Mouse (Mus musculus) heart, adult 9 months (tissue): ENCODE results near the gene Gm11034.
A peak's percentile ranks its signal among the peaks of the same experiment; 100 is the strongest.

ENCODE experiments used
- DNase-seq, 2 experiments: peaks; one replicate each; pipeline ENCODE4 v3.0.0; 2022; ENCODE audit warnings: low spot score in 2 of 2

The Gm11034 gene

DNA sequence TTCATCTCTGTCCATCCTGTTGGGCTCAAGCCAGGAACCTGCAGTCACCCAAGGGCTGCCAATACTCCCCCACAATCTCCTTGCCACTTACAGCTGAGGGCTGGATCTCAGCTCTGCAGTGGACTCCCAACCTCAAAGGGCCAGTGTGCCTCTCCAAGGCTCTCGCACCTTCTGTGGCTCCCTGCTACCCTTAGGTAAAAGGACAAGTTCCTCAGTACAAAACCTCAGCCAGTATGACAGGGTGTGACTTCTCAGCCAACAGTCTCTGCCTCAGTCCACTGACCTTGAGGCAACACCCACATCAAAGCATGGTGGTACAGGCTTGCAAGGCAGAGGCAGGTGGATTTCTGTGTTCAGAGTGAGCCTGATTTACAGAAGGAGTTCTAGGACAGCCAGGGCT is 1.6 kb downstream of the Gm11034 start:
- no peak for DNase-seq

DNA sequence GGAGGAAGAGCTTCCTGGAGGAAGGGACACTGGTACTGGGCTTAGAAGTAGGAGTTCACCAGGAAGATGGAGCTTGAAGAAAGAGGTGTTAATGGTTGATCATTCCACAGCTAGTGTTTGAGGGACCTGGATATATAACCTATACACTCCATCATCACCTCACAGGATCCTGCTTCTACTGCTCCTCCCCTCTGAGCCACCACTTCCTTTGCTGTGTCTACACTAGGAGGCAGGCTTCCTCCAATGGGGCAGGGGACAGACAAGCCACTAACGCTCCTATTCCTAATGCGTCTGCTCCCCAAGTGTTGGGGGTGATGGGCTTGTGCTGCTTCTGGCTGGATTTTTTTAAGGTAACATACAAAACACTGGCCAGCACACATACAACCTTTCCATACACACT is 2.7 kb downstream of the Gm11034 start:
- DNase-seq, result no peak

DNA sequence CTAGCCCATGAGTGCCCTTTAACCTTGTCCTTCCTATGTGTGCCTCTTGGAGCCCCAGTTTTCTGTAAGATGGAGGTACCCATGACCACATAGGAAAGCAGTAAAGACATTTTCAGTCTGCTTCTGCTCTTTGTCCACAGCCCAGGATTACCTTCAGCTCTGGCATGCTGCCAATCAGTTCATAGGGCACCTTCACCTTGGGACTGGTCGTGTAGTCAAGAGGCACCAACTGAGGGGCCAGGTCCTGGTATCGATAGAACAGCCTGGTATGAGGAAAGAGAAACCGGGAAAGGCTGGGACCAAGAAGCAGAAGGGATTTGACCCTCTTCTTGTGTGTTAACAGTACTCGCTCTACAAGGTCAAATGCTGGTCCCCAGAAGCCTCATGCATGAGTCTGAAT is 3.2 kb downstream of the Gm11034 start:
- no peak for DNase-seq

DNA sequence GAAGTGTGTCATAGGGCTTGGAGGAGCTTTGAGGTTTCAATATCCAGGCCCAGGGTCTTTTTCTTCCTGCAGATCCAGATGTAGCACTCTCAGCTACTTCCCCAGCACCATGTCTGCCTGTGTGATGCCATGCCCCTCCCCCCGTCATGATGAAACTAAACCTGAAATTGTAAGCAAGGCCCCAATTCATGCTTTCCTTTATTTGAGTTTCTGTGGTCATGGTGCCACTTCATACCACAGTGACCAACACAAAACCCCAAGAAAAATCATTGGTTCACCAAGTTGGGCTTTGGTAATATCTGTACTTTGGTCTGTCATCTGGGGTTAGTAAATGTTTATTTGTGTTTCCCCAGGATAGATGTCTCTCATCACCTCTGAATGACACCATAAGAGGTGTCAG is 4.9 kb downstream of the Gm11034 start:
- no peak for DNase-seq

DNA sequence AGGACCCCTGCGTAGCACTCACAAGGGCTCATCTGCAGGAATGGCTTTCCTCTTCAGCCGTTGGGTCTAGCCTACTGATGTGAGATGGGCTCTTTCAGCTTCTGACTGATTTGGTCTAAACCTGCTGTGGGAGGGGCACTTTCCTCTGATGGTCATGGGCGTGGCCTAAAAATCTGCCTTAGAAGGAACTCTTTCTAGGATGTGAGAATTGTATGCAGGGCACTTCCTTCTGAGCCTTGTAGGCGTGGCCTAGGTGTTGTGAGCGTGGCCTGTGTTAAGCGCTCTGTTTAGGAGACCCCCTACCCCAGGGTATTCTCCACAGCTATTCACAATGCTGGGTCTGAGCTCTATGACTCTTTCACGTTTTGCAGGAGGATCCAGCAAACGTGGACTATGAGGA is 15.4 kb downstream of the Gm11034 start:
- no peak for DNase-seq

DNA sequence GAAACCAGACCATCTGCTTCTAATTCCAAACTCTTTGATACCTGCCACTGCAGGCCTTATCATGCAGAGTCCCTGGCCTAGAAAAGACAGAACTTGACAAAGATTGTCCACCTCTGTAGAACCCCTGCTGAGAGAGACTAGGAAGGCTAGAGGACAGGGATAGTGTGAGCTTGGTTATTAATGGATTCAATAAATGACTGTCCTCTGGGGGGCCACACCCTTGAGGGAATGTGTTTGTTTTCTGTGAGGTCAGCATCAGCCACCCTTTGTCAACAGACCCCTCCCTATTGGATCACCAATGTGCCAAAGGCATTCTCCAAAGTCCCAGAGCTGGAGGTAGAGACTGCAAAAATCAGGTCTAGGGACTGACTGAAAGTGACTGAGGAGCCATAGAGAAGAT is 21.4 kb downstream of the Gm11034 start:
- no peak for DNase-seq

DNA sequence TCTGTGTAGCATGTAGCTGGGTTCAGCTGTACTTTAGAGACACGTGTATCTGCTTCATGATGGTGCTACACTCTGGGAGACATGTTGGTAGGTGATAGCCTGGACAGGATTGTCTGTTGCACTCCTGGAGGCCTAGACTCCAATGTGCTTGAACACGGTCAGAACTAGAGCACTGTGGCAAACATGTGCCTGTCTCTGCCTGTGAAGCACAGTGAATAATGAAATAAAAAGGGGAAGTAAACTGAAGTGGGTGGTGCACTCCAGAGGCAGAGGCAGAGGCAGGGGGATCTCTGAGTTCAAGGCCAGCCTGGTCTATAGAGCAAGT is 23.3 kb downstream of the Gm11034 start:
- DNase-seq, result no peak

DNA sequence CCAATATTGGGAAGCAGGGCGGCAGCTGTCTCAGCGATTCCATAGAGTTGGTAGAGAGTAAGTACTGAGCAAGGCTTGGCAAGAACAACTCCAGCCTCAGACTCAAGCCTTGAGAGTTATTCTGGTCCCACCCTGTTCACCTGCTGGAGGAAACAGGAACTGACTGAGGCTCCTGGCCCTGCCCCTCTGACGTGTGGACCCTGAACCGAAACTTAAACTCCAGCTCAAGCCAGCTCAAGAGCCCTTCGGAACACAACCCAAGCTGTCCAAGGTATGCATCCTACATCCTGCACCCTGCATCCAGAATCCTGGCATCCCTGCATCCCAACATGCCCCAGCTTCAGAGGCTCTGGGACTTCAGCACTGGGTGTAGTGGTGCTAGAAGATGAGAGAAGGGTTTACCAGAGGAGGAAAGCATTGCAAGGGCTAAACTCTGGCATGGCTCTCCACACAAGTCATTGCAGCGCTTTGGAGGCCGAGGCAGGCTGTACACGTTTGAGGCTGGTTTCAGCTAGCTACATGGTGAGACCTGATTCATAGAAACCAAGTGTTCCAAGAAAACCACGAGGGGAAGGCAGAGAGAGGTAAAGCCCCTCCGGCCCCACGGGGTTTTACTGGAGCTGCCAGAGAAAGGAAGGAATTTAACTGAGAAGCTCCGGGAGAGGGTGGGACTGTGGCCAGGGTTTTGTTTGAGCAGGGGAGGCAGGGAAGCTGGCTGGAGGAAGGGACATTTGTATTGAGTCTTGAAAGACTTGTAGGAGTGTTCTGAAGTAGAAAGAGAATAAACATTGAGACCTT is 23.8 kb downstream of the Gm11034 start, which contains the start of gene Hsh2d:
Gene Hsh2d (plus strand): TSS at position 222 of the 798 bp plus-strand sequence.
- no peak for DNase-seq

DNA sequence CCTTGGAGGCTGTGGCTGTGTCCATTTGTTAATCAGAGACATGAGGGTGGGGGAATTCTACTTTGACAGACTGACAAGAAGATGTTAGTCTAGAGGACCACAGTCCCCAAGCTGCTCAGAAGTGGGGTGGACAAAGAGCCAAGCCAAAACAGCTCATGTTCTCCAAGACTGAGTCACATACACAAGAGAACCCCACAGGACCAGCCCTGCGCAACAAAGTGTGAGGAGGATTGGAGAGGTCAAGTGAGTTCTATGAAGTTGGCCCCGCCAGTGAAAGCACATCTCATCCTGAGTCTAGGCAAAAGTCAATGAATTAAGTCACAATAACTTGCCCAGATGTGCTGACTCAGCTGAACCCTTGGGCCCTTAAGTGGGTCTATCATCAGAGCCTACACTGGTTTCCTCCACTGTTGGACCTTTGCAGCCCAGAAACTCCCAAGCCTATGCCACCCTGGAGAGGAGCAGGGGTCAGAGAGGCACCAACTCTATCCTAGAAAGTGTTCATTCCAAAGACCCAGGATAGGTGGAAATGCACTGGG is 25.6 kb downstream of the Gm11034 start:
- DNase-seq, result peak in 1 of 2 experiments; percentile 19

DNA sequence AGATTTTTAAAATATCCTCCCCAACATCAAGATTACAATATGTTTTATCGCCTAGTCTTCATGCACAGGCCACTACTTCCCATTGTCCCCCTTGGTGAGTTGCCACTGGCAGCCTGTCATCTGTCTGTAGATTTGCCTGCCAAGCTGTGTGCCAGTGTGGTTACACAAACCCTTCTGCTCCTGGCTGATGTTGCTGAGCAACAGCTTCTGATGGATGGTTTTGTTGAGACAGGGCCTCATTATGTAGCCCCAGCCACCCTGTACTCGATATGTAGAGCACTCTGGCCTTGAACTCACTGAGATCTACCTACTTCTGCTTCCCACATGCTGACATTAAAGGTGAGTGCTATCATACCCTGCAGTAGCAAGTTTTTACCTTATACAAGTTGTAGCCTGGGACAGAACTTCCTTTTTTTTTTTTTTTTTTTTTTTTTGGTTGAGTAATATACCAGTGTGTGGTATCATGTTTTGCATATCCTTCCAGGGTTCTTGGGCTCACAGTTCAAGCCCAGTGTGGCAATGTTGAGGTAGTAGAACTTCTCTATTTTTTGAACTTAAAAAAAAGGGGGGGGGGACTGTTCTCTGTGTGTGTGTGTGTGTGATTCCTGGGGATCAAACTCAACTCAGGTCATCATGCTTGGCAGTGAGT is 29.8 kb downstream of the Gm11034 start:
- no peak for DNase-seq

DNA sequence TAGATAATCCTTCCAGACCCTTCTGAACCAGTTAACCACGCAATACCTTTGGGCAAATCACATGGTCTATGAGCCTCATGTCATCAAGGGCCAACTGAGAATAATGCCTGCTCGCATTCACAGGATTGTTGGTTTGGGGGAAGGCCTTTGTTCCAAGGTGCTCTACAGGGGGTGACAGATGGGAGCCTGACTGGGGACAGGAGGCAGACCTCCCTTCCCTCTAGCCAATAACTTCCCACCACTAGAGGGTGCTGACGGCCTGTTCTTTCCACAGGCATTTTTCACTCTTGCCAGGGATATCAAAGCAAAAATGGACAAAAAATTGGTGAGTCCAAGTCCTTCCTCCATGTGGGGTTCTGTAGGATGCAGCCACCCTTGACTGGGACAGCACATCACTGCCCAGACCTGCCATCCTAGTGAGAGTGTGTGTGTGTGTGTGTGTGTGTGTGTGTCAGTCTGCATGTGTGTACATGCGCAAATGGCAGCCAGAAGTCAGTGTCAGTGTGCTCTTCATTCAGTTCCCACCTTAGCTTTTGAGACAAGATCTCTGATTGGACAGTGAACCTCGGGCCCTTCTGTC is 36.0 kb downstream of the Gm11034 start:
- peak; percentile 46 to 70 for DNase-seq

DNA sequence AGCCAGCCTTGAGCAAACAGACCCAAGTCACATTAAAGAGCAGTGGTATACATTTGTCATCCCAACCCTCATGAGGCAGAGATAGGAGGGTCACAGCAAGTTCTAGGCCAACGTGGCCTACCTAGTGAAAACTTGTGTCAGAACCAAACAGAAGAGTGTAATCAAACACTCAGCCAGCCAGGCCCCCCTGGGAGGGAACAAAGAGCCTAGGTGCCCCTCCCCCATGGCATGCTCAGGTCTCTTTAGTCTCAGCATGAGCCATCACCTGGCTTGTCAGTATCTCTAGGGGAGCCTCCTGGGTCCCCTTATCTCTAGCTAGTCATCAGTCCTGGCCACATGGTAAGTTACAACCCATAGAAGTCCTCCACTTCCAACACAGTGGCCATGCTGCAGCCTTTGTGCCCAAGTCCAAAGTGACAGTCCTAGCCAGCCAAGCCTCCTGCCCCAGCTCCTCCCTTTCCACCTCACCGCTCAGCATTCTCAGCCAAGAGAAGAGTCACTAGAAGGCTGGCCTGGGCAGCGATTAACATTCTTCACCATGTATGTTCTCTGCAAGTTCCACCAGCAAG is 43.7 kb downstream of the Gm11034 start:
- no peak for DNase-seq

DNA sequence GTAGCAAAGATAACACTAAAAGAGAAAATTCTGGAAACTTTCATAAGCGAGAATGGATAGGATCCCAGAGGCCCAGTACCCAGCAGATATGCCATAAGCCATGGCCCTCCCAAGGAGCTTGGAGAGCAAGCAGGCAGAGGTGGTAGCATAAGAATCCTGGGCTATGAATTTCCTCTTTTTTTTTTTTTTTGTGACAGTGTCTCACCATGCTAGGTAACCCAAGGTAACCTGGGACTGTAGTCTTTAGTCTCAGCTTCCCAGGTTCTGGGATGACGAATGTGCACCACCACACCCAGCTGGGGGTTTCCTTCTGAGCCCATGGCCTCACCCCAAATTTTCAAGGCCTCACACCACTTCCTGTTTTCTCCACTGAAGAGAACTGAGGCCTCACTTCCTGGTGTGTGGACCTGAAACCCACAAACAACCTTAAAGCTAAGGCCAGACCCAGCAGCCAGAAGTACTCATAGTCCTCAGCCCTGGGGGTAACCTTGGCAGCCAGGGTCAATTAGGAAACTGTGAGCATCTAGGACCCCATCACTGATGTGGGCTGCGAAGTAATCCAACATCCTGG is 44.3 kb downstream of the Gm11034 start:
- peak in 1 of 2 experiments; percentile 39 for DNase-seq
